Mouse (Mus musculus) urinary bladder, postnatal 14 days (tissue): Measurements from ENCODE around the gene Tnfaip8l3.
"Not testable (repeated sequence)": the region's sequence is repeated elsewhere in the genome, so short reads cannot be mapped to it uniquely, and the experiment has no call there.

Experiments
- DNase-seq: peaks from one replicate; pipeline ENCODE4 v3.0.0; 2021; ENCODE audit warnings: low spot score

Tnfaip8l3 gene

DNA sequence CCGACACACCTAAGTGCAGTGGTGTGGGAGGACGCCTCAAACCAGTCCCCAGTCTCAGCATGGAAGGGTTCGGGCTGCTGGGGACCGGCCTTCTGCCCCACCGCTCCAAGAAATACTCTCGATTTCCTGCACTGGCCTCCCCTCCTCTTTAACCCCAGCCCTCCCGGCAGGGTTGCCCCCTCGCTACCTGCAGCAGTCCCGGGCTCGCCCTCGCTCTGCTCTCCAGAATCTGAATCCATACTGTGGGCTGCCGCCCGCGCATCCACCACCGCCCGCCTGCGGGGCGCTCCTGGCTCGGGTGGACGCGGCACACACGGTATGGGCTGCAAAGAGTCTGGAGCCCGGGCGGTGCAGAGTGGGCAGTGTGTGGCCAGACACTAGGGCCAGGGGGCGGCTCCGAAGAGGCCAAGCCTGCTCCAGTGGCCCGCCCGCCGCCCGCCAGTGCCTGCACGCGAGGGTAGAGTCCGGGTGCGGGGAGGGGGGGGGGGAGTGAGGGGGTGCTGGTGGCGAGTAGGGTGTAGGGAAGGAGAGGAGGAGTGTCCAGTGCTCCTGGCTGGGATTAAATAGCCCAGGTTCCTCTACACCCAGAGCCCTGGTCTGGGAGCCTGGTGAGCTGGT is at the start of gene Tnfaip8l3:
Gene Tnfaip8l3 (minus strand): TSS at position 357 of the 618 bp plus-strand sequence.
- DNase-seq, result peak; percentile 51

DNA sequence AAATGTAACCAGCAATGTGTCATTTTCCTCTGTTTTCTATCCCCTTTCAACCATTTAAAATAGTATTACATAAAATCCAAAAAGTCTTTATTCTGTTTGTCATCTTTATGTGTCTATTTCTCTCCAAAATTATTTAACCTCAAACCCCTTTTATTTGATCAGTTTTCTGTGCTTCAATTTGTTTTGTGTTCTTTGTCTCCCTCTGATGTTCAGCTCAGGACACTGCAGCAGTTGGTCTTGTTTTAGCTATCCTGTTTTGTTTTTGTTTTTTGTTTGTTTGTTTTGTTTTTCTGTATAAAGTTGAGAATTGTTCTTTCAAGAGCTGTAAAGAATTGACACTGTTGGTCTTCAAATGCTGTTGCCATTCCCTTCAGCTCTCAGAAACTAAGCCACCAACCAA is 44.5 kb upstream of the Tnfaip8l3 start:
- DNase-seq, result no peak

DNA sequence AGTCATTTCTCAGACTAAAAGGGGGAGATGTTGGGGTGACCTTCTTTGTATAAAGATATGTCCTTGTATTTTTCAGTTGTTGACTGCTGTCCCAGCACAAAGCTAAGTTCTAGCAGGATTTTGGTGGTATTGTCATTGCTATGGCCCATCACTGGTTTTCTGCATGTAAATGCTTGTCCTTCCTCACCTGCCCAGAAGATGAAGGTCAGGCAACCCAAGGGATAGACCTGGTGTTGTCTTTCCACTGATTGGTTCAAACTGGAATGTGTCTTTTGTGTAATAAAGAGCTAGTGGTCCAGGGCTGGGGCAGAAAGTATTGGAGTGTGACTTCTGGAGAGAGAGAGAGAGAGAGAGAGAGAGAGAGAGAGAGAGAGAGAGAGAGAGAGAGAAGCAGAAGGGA is 30.4 kb upstream of the Tnfaip8l3 start:
- DNase-seq, result no peak

DNA sequence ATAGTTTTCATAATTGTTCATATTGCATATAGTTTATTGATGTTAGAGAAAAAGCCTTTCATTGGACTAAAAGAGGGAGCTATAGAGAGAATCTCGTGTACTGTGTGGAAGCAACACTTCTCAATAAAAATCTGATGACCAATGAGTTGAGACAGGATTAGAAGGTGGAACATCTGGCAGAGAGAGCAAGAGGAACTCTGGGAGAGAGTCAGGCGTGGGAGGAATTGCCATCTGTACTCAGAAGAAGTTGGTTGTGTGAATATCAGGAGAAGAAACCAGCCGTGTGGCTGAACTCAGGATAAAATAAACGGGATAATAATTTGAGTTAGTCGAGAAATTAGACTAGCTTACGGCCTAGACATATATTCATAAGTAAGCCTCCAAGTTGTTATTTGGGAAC is 28.9 kb upstream of the Tnfaip8l3 start:
- DNase-seq, result no peak

DNA sequence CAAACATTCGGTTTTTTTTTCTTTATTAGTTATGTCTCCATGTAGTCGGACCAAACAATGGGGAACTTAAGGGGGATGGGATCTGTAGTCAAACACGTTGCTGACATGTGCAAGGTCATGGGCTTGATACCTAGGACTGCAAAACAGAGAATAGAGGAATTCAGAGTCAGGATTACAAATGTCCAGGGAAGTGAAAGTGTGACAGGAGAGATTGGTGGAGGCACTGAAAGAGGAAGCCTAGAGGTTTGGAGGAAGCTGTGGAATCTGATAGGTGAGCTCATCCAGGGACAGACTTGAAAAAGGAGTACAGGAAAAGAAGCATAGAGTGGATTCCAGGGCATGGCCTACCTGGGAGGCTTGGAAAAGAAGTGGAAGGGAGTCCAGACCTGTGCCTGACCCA is 16.1 kb upstream of the Tnfaip8l3 start:
- DNase-seq, result no peak

DNA sequence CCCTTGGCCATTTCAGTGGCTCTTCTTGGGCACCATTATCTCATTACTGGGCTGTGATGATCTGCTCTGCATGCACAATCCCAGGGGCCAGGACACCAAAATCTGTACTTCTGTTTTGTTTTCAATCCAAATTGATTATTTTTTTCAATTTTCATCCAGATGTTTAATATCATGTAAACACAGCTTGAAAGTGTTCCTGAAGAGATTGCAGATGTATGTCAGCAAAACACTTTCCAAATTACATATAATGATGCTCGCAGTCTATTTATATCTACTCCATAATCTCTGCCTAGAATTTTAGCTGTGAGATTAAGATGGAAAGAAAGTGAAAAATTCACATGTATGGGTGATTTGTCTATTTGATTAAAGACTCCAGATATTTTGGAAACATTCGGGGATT is 9.6 kb upstream of the Tnfaip8l3 start:
- DNase-seq, result no peak

DNA sequence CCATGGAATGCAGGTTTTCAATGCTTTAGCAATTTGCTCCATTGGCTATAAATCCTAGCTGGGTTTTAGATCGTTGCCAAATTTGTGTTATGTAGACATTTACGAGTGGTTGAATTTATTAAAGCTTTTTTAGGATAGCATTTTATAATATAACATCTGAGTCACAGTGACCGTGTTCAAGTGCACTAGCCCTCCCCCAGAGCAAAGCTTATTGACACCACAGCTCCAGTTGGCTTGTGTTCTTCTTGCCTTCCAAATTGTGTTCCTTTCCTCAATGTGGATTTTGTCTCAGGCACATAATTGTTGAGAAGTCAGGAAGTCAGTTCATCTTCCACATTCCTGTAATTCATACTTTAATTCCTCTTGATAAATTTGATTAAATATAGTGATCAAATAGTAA is 6.7 kb upstream of the Tnfaip8l3 start:
- no peak for DNase-seq

DNA sequence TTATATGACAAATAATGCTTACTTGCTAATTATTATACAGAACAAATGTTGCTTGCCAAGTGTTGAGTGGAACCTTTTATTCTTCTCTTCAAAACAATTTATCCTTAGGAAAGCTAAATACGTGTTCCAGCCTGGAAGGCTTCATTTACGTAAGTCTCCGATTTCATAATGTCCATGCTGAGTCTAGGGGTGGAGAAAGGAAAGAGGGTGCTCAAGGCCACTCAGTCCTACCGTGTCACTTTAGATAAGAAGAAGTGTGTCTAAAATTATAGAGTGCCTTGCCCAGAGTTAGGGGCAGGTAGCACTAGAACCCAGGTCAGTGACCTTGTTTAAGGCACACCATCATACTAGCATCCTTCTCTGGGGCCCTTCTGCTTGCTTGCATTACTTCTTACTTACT is 5.5 kb upstream of the Tnfaip8l3 start:
- DNase-seq, result no peak

DNA sequence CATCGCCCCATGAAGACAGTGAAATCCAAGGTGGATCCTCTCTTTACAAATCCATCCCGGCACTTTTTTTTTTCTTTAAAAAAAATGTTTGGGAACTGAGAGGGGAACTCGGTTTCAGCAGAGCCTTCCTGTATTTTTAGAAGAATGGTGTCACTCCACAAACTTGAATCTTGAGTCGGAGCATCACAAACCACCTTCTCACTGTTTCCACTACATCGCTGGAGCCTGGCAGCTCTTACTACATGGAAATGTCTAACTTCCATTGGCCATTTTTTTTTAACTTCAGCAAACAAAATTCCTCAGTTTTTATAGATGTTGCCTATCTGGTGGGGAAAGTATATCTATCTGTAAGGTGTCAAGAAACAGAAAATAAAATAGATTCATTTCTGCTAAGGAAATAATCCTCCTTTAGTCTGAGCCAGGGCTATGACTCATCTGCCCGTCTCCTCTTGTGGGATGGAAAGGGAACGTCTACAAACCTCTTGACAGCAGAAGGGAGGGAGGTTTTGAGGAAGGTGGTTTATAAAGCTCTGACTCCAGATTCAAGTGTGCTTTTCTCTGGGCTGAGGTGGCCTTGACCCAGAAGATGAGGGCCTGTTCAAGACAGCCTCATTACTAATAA is 3.4 kb upstream of the Tnfaip8l3 start:
- DNase-seq, result no peak

DNA sequence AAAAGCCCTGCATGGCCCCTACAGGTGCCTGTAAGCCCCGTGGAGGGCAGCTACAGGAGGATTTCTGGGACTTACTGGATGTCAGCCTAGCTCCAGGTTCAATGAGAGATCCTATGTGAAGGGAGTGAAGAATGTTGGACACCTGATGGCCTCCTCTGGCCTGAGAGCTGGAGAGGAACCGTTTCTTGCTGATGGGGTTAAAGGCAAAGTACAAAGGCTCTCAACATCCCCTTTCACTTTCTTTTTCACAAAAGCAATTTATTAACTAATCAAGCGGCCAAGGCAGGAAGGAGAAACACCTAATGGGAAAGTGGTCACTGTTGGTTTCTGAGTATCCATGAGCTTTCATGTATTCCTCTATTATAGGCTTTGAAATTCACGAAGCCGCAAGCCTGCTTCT is 1.0 kb upstream of the Tnfaip8l3 start:
- no peak for DNase-seq

DNA sequence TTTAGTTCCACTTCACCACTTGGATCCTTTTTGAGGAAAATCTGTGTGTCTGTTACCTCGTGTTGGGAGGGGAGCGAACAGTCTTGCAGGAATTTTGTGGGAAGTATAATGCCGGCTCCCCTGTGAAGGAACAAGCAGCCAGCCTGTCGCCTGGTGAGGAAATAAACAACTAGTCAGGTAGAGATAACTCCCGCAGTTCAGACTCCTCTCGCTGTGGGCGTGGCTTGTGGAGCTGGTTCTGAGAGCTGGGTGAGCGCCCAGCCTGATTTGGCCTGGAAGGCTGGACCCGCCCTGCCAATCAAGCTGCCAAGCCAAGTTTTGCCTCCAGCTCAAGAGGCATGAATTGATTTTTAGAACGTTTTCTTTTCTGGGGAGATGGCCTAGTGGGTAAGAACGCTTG is 589 bp upstream of the Tnfaip8l3 start:
- peak; percentile 85 for DNase-seq

DNA sequence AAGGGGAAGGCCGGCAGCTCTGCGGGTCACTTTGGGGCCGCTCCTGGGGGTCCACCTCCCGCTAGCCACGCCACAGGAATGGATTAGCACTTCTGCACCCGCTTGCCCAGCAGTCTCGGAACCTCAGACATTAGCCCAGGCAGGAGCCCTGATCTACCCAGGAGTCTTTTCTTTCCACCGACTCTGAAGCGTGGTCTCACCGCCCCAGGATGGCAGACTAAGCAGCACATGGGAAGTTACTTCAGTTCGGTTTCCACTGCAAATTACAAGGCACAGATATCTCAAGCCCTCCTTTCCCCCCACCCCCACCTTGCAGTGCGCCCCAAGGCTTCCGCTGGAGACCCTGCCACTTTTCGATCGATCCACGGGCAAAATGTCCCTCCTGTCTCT is 551 bp downstream of the Tnfaip8l3 start:
- no peak for DNase-seq

DNA sequence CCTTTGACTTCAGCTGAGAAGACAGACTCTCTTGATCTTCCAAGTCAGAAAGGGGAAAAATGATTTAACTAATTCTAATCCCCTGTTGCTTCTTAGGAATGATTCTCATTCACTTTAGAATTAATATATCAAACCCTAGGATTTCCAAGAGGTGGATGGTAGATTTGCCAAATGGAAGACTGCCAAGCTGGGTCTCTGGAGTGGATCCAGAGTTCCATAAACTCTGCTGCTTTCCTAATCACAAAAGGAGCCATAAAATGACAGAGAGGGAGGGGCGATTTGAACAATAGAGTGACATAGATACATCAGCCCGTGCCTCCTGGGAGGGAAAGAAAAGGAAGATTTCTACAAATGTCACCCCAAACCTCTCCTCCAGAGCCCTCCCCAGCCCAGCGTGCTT is 3.4 kb downstream of the Tnfaip8l3 start:
- DNase-seq, result no peak

DNA sequence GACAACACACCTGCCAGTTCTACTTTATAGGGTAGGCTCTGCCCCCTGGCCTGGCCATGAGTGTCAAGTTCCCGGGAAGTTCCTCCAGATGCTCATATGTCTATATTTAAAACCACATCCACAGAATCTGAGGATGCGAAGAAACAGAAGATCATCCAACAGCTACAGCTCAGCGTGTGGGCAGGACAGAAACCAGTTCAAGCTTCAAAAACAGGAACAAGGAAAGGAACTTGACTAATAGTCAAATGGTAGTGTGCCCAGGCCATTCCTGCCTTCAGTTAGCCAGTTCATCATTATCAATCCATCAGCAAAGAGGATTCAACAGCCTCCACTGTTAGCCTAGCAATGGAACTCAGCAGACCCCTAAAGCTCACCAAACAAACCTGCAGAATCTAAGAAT is 4.5 kb downstream of the Tnfaip8l3 start:
- DNase-seq, result no peak

DNA sequence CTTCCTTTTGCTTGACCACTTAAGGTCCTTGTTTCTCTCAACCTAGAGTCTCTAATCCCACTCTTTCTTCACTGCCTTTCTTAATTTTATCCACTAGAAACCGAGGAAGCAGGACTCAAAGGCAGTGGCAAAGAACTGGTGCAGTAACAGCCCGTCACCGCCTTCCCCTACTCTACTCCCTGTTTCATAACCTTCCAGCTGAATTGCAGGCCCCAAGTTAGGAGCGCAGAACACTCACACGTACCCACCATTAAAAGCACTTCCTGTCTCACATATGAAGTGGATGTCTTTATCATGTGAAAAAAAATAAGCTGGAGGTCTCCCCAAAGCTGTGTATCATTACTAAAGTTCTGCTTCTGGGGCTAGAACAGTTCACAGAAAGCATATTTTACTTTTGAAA is 6.5 kb downstream of the Tnfaip8l3 start:
- no peak for DNase-seq

DNA sequence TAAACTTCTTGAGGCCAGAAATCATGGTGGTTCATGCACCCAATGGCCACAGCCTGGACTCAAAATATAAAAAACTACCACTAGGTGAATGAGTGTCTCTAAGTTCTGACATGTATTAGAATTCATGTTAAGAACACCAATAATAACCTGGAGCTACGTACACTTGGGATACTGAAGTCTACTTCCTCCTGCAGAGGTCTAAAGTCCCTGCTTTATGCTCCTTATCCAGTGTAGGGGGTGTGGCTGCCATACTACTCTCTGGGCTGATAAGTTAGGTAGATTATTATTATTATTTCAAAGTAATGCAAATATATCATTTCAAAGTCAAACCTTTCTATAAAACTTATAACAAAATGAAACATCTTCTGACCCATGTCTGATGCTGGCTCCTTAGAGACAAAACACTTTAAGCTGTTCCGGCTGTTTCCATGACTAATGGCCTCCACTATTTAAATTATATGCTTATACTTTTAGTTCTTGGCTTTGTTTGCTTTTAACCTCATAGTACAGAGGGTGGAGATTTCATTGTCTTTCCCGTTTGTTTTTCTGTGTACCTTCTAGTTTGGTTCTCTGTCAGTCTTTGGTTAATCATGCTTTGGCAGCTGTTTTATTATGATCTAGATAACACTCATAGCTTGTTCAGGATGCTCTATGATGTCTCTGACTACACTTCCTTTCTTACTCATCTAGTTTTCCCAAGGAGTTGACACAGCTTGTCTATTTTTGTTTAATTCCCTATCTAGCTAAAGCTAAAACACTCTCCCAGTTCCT is 16.7 kb downstream of the Tnfaip8l3 start:
- DNase-seq, result no peak

DNA sequence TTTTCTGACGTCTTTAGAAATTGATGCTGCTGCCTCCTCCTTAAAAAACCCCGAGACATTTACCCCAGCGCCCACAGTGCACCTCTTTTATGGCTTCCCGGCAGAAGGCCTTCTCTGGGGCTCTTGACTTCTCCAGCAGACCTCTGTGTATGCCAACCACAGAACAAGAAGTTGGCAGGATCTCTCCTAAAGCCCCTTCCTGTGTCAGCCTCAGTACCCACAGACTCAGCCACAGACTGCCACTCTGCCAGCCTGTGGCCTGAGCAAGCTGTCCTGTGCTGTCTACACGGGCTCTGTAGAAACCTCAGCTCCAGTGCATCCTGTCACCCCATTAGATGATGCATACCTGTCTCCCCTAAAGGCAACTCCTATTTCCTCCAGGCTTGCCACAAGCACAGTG is 19.2 kb downstream of the Tnfaip8l3 start:
- DNase-seq, result no peak

DNA sequence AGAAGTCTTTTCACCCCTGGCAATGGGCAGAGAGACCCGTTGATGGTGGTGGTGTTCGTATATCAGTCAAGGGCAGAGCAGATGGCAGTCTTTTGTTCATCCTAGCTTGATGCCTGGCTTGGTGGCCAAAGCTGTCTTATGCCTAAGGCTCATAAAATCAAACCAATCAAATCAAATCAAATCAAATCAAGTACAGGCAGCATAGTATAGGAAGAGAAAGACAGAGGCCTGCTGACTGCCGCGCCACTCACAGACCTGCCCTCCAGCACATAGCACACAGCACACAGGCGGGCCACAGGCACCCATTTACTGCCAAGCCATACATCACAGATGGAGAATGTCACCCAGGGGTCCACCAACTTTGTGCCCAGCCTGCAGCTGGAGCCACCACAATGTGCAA is 25.1 kb downstream of the Tnfaip8l3 start:
- DNase-seq, result no peak

DNA sequence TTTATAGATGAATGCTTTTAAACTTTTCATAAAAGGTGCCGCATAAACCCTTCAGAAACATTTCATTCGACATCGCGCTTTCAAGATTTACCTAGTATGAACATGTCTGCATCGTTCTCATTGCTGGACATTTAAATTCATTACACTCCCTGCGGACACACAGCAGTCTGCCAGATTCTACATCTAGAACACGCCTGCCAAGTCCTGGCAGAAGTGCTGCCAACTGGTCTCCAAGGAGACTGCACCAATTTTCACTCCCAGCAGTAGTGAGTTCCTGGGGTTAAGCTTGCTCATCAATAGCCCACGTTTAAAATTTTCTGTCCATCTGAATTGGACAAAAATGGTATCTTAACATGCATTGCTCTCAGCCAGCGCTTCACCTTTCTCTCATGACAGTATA is 30.5 kb downstream of the Tnfaip8l3 start:
- DNase-seq, result no peak

DNA sequence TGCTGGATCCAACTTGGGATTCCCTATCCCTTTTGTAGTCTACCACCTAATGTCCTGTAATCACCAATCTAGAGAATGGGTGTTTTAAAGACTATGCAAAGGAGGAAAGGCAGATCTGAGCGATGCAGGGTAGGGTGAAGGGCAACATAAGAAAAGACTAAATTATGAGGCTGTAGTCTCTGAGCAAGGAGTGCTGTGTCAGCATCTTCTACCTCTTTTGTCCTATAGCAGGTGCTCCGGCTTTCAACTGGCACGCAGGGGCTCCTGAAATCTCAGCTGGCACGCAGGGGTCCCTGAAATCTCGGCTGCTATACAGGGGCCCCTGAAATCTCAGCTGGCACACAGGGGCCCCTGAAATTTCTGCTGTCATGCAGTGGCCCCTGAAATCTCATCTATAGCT is 33.5 kb downstream of the Tnfaip8l3 start:
- no peak for DNase-seq

DNA sequence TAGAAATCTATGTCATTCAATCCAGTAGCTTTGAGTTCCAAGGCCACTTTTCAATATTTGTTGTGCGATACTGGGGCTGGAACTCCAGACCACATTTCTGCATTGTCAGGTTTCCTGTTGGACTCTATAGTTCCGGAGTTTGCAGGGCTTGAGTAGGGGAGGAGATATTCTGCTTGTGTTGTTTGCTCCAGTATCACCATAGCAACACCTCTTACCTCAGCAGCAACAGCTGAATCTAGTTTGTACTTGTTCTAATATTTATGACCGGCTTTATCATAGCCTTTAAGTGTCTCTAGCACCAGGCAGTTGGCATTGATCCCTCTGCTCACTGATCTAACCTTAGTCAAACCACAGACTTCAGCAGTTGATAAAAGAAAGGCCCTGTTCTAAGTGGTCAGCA is 45.4 kb downstream of the Tnfaip8l3 start:
- no peak for DNase-seq

DNA sequence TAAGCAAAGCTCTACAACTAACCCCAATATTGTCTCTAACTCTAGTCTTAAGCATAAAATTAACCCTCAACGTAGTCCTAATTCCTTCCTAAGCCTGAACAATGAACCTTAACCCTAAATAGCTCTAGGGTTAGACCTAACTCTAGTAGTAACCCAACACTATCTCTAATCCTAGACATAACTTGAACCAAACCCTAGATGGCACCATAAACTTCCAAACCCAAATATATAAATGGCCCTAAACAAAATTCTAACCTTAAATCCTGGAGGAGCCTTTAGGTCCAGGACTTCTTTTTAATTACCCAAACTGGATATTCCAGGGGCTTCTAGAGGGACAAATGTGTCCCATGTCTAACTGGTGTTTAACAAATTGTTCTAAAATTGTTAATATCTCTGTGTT is 73.7 kb downstream of the Tnfaip8l3 start:
- DNase-seq, result no peak

DNA sequence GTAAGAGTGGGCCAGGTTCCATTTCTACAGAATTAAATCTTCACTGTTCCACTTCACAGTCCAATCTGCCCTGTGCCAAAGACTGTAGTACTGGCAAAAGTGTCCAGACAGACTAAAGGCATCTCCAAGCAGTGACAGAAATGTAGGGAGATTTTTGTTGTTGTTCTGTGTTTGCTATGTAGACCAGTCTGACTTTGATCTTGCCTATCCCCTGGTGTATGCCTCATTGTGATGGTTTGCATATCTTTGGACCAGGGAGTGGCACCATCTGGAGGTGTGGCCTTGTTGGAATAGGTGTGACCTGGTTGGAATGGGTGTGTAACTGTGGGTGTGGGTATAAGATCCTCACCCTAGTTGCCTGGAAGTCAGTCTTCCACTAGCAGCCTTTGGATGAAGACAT is 75.6 kb downstream of the Tnfaip8l3 start:
- not testable (repeated sequence) for DNase-seq

DNA sequence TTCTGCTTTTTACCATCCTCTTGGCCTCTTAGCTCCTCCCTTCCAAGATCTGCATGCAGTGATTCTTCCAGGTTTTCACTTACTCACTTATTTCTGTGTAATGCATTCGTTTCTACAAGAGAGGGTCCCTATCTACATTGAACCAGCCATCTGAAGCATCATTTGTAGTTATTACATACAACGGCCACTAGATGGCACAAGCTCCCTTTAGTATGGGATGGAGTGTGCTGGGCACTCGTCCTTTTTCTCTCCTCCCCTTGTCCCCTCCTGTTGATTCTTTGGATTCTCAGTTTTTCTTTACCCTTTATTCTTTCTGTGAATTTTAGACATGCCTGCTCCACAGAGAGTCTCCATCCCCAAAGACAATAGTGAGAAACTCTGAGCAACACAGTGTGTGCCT is 77.3 kb downstream of the Tnfaip8l3 start:
- peak; percentile 15 for DNase-seq
